Mouse (Mus musculus) right cerebral cortex, adult 18-20 months (tissue): ENCODE measurements around the gene Mrgpra1.
"Not testable (repeated sequence)": the region's sequence is repeated elsewhere in the genome, so short reads cannot be mapped to it uniquely, and the experiment has no call there.

Experiments
- DNase-seq: peaks from one replicate; pipeline ENCODE4 v3.0.0; 2022; ENCODE audit warnings: mixed read lengths

The Mrgpra1 gene

GRCm38 (mm10) chr7:47354140-47354539, at the start of gene Mrgpra1:
TSS of gene Mrgpra1 (minus strand) at chr7:47354240.
- no peak for DNase-seq

- no peak for DNase-seq
Observed at GRCm38 (mm10) chr7:47401125-47401524, 47.1 kb upstream of the Mrgpra1 start.

GRCm38 (mm10) chr7:47348421-47348820, 5.6 kb downstream of the Mrgpra1 start:
- DNase-seq = no peak

GRCm38 (mm10) chr7:47345905-47346478, 8.0 kb downstream of the Mrgpra1 start:
- no peak for DNase-seq

GRCm38 (mm10) chr7:47341887-47342286, 12.2 kb downstream of the Mrgpra1 start:
- DNase-seq = not testable (repeated sequence)

- not testable (repeated sequence) for DNase-seq
Observed at GRCm38 (mm10) chr7:47341389-47341788, 12.7 kb downstream of the Mrgpra1 start.

- DNase-seq = no peak
Observed at GRCm38 (mm10) chr7:47318299-47318698, 35.7 kb downstream of the Mrgpra1 start.

- DNase-seq = no peak
Observed at GRCm38 (mm10) chr7:47312289-47312688, 41.8 kb downstream of the Mrgpra1 start.

- no peak for DNase-seq
Observed at GRCm38 (mm10) chr7:47309855-47310254, 44.2 kb downstream of the Mrgpra1 start.

GRCm38 (mm10) chr7:47304661-47305060, 49.4 kb downstream of the Mrgpra1 start:
- DNase-seq = not testable (repeated sequence)

- not testable (repeated sequence) for DNase-seq
Observed at GRCm38 (mm10) chr7:47299612-47300011, 54.4 kb downstream of the Mrgpra1 start.
